Mouse (Mus musculus): ENCODE results near the gene Gtf3a.

The Gtf3a gene

DNA sequence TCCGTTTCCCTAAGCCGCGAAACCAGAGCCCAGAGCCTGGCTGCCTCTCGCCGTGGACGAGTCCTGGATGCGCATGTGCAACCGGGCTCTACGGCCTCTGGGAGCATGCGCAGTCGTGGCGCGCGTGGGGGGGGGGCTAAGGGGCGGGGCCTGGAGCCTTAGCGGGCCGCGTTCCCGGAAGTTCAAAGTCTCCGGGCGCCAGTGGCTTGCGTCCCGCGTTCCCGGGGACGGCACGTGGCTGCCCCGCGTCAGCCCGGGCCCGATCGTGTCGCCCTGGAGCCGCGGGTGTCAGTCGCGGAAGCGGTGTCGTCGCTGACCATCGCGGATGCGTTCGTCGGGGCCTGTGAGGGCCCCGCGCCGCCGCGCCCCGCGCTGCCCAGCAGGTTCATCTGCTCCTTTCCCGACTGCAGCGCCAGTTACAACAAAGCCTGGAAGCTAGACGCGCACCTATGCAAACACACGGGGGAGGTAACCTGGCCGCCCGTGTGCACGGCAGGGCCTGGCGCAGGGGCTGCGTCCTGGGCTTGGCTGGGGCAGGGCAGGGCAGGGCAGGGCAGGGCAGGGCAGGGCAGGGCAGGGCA lies at the start of gene Gtf3a:
Gene Gtf3a, plus strand, starts transcription at position 150 of the 581 bp plus-strand sequence.
- peaks cover 6% of the 10 kb centered on the region; the same call in 1 of the 2 replicates for H3K9me3 ChIP-seq (ENCODE audit: low read length)
- H3K4me3 ChIP-seq (replicated peaks; ENCODE audit: low read length) = peak within 1 kb of the TSS; percentile 91
- H3K4me1 ChIP-seq (replicated peaks; ENCODE audit: low read depth, low read length) = peaks cover 54% of the 10 kb centered on the region
- TF ChIP-seq POU5F1 (IDR thresholded peaks at IDR 0.05; ENCODE audit: borderline replicate concordance, low read length) (no peak), CTCF (conservative IDR thresholded peaks at IDR 0.05; ENCODE audit: low read length) (no peak), NANOG (IDR thresholded peaks at IDR 0.05; ENCODE audit: borderline replicate concordance, low read length) (no peak)
- no peaks in the 10 kb centered on the region for H3K27me3 ChIP-seq (ENCODE audit: insufficient read depth, low read length)
- H3K36me3 ChIP-seq (ENCODE audit: insufficient read depth, low read length) = peaks cover 41% of the 10 kb centered on the region

DNA sequence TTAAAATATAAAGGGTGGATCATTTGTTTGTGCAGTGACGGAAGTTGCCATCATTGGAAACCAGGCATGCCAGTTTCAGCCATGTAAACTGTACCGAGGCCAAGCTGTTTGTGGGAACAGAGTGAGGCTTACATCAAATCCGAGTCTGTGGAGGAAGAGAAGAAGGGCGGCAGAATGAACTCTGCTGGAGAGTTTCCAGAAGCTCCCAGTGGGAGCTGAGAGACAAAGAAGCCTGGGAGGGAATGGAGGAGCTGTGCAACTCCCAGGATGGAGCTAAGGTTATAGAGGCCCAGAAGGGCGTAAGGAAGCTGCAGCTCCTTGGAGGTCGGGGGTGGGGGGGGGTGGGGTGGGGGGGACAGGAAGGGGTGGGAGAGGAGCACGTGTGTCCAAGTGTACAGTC lies 48.1 kb upstream of the Gtf3a start:
- no peaks in the 10 kb centered on the region for H3K36me3 ChIP-seq (ENCODE audit: insufficient read depth, low read length)
- H3K9me3 ChIP-seq (ENCODE audit: low read length) = no peaks in the 10 kb centered on the region
- no peaks in the 10 kb centered on the region for H3K27me3 ChIP-seq (ENCODE audit: insufficient read depth, low read length)
- no peak for TF ChIP-seq CTCF (conservative IDR thresholded peaks at IDR 0.05; ENCODE audit: low read length)
- no peak for TF ChIP-seq POU5F1 (IDR thresholded peaks at IDR 0.05; ENCODE audit: borderline replicate concordance, low read length)
- no peak for TF ChIP-seq NANOG (IDR thresholded peaks at IDR 0.05; ENCODE audit: borderline replicate concordance, low read length)
- H3K4me3 ChIP-seq (replicated peaks; ENCODE audit: low read length) = no peak overlapping the region
- peaks cover 91% of the 10 kb centered on the region for H3K4me1 ChIP-seq (replicated peaks; ENCODE audit: low read depth, low read length)

- TF ChIP-seq POU5F1 (IDR thresholded peaks at IDR 0.05; ENCODE audit: borderline replicate concordance, low read length) (no peak), NANOG (IDR thresholded peaks at IDR 0.05; ENCODE audit: borderline replicate concordance, low read length) (no peak), CTCF (conservative IDR thresholded peaks at IDR 0.05; ENCODE audit: low read length) (no peak)
- Histone ChIP-seq H3K4me3 (replicated peaks; ENCODE audit: low read length) (no peak overlapping the region), H3K4me1 (replicated peaks; ENCODE audit: low read depth, low read length) (peaks cover 93% of the 10 kb centered on the region), H3K36me3 (ENCODE audit: insufficient read depth, low read length) (no peaks in the 10 kb centered on the region), H3K27me3 (ENCODE audit: insufficient read depth, low read length) (no peaks in the 10 kb centered on the region), H3K9me3 (ENCODE audit: low read length) (no peaks in the 10 kb centered on the region)
Measured at GRCm38 (mm10) chr5:146901501-146901900, 47.0 kb upstream of the Gtf3a start.

DNA sequence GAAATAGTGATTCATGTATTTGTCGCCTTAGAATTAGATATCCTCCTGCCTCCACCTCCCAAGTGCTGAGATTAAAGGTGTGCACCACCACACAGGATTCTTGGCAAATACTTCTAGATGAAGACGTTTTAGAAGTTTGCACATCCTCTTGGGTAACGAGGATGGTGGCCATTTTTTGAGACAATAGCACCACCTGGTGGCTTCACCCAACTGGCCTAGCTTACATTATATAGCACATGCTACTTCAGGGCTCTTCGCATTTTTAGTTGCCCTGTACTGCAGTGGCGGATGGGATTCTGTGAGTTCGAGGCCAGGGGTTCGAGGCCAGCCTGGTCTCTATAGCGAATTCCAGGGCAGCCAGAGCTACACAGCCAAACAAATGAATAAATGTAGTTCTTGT lies 44.1 kb upstream of the Gtf3a start:
- no peak for TF ChIP-seq POU5F1 (IDR thresholded peaks at IDR 0.05; ENCODE audit: borderline replicate concordance, low read length)
- TF ChIP-seq CTCF (conservative IDR thresholded peaks at IDR 0.05; ENCODE audit: low read length) = peak; percentile 63
- Histone ChIP-seq H3K4me3 (replicated peaks; ENCODE audit: low read length) (no peak overlapping the region), H3K27me3 (ENCODE audit: insufficient read depth, low read length) (no peaks in the 10 kb centered on the region), H3K36me3 (ENCODE audit: insufficient read depth, low read length) (no peaks in the 10 kb centered on the region), H3K9me3 (ENCODE audit: low read length) (no peaks in the 10 kb centered on the region), H3K4me1 (replicated peaks; ENCODE audit: low read depth, low read length) (peaks cover 94% of the 10 kb centered on the region)

DNA sequence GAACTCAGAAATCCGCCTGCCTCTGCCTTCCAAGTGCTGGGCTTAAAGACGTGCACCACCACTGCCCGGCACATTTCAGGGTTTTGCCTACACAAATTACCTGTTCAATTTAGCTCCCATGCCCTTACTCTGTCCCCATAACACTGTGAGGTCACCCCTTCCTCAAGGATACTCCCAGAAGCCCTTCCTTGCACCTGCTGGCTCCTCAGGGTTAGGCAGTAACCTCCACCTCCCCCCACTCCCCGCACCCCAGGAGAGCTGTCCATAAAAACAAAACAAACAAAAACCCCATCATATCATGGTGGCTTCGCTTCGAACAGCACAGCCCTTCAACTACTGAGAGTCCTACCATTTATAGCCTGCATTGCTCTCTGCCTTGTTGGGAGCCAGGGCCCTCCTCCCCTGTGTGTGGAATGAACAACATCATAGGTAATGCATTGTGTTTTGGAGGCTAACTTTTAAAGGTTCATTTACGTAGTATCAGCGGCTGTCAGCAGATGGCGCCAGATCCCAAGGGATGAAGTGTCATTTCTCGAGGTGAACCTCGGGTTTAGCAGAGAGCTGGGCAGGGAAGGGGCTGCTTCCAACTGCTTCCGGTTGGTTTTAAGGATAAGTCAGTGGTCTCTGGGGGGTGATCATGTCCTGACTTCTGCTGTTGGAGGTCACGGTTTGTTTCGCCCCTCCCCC lies 42.8 kb upstream of the Gtf3a start:
- Histone ChIP-seq H3K4me3 (replicated peaks; ENCODE audit: low read length) (peak overlapping the region; percentile 26; the same call in 1 of the 2 replicates), H3K36me3 (ENCODE audit: insufficient read depth, low read length) (no peaks in the 10 kb centered on the region)

GRCm38 (mm10) chr5:146907533-146907932 lies 40.9 kb upstream of the Gtf3a start:
- Histone ChIP-seq H3K36me3 (ENCODE audit: insufficient read depth, low read length) (no peaks in the 10 kb centered on the region), H3K9me3 (ENCODE audit: low read length) (no peaks in the 10 kb centered on the region), H3K4me1 (replicated peaks; ENCODE audit: low read depth, low read length) (peaks cover 93% of the 10 kb centered on the region), H3K27me3 (ENCODE audit: insufficient read depth, low read length) (peaks cover 3% of the 10 kb centered on the region; the same call in 1 of the 2 replicates), H3K4me3 (replicated peaks; ENCODE audit: low read length) (no peak overlapping the region)
- TF ChIP-seq POU5F1 (IDR thresholded peaks at IDR 0.05; ENCODE audit: borderline replicate concordance, low read length) (no peak), NANOG (IDR thresholded peaks at IDR 0.05; ENCODE audit: borderline replicate concordance, low read length) (no peak), CTCF (conservative IDR thresholded peaks at IDR 0.05; ENCODE audit: low read length) (no peak)

More for the DNA sequence above, 42.8 kb upstream of the Gtf3a start:
- peaks cover 3% of the 10 kb centered on the region; the same call in 1 of the 2 replicates for H3K27me3 ChIP-seq (ENCODE audit: insufficient read depth, low read length)
- H3K4me1 ChIP-seq (replicated peaks; ENCODE audit: low read depth, low read length) = peaks cover 93% of the 10 kb centered on the region
- no peaks in the 10 kb centered on the region for H3K9me3 ChIP-seq (ENCODE audit: low read length)
- peak; percentile 74 for TF ChIP-seq CTCF (conservative IDR thresholded peaks at IDR 0.05; ENCODE audit: low read length)
- TF ChIP-seq POU5F1 (IDR thresholded peaks at IDR 0.05; ENCODE audit: borderline replicate concordance, low read length) = no peak

DNA sequence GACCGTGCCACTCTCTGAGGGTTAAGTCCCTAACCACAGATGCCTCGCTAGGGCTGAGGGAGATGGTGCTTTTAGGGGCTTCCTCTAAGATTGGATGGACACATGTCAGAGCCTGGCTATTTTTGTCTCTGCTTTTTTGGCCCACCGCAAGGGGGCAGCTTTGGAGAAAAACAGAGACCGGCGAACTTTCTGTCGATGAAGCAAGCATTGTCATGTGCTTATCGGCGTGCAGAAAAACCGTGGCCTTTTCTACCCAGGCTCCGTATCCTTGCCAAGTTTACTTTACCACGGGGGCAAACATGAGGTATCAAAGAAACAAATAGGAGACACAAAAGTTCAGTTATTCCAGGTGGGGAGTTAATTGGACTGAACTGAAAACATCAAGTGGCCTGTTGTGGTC lies 39.8 kb upstream of the Gtf3a start:
- Histone ChIP-seq H3K9me3 (ENCODE audit: low read length) (no peaks in the 10 kb centered on the region), H3K4me1 (replicated peaks; ENCODE audit: low read depth, low read length) (peaks cover 94% of the 10 kb centered on the region), H3K4me3 (replicated peaks; ENCODE audit: low read length) (no peak overlapping the region), H3K36me3 (ENCODE audit: insufficient read depth, low read length) (no peaks in the 10 kb centered on the region), H3K27me3 (ENCODE audit: insufficient read depth, low read length) (peaks cover 3% of the 10 kb centered on the region; the same call in 1 of the 2 replicates)
- TF ChIP-seq CTCF (conservative IDR thresholded peaks at IDR 0.05; ENCODE audit: low read length) (peak; percentile 81), NANOG (IDR thresholded peaks at IDR 0.05; ENCODE audit: borderline replicate concordance, low read length) (no peak), POU5F1 (IDR thresholded peaks at IDR 0.05; ENCODE audit: borderline replicate concordance, low read length) (no peak)

GRCm38 (mm10) chr5:146912206-146912605 lies 36.3 kb upstream of the Gtf3a start:
- Histone ChIP-seq H3K4me3 (replicated peaks; ENCODE audit: low read length) (peak overlapping the region; percentile 59), H3K36me3 (ENCODE audit: insufficient read depth, low read length) (no peaks in the 10 kb centered on the region), H3K9me3 (ENCODE audit: low read length) (no peaks in the 10 kb centered on the region), H3K4me1 (replicated peaks; ENCODE audit: low read depth, low read length) (peaks cover 93% of the 10 kb centered on the region), H3K27me3 (ENCODE audit: insufficient read depth, low read length) (peaks cover 3% of the 10 kb centered on the region; the same call in 1 of the 2 replicates)
- TF ChIP-seq POU5F1 (IDR thresholded peaks at IDR 0.05; ENCODE audit: borderline replicate concordance, low read length) (no peak), CTCF (conservative IDR thresholded peaks at IDR 0.05; ENCODE audit: low read length) (no peak), NANOG (IDR thresholded peaks at IDR 0.05; ENCODE audit: borderline replicate concordance, low read length) (no peak)

All from E14TG2a.4 (cell line).